Mouse (Mus musculus): ENCODE data around the gene 2310034C09Rik. TPM values are rescaled to one million over a fixed set of nuclear protein-coding genes. Genes with fewer than 3 reads are reported as not detected.
"Not testable (repeated sequence)": the region's sequence is repeated elsewhere in the genome, so short reads cannot be mapped to it uniquely, and the experiment has no call there.

Gene 2310034C09Rik
- not detected in 2 replicates for polyA plus RNA-seq (2012; rRNA removed)

GRCm38 (mm10) chr16:88758547-88758946, at the start of gene 2310034C09Rik:
2310034C09Rik (plus strand) TSS chr16:88758847.
- not testable (repeated sequence) for DNase-seq; H3K27me3 ChIP-seq (replicated peaks; ENCODE audit: control insufficient read depth, insufficient read depth, low read length); H3K36me3 ChIP-seq (ENCODE audit: control insufficient read depth, insufficient read depth, low read length); H3K4me1 ChIP-seq (ENCODE audit: control insufficient read depth, insufficient read depth, low read length); H3K4me3 ChIP-seq (ENCODE audit: insufficient read depth, low read depth, low read length); H3K27ac ChIP-seq (ENCODE audit: insufficient read depth, low read depth, low read length)
- WGBS = 85% methylated on average over 3 of the region's 3 CpGs

DNA sequence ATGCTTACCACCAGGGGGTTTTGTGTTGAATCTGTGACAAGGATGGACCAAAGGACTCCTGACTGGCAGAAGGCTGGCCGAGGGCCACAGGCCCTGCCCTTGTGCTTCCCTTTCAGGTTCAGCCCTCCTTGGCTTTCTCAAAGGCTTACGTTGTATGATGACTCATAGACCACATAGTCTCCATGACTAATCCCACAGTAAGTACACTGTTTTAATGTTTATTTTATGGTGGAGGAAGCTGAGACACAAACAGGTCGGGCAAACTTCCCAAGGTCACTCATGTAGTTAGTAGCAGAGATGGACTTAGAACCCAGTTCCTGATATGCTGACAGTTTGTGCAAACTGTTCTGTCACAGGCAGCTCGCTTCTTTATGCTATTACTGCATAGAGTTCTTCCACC, 47.9 kb upstream of the 2310034C09Rik start:
- no peaks in the 10 kb centered on the region for H3K27me3 ChIP-seq (replicated peaks; ENCODE audit: control insufficient read depth, insufficient read depth, low read length)
- TF ChIP-seq CTCF (conservative IDR thresholded peaks at IDR 0.05; ENCODE audit: insufficient read depth, insufficient read length, low read depth, low read length) = no peak
- no peak for TF ChIP-seq POLR2A (IDR thresholded peaks at IDR 0.05; ENCODE audit: low read depth, low read length)
- no peak for DNase-seq
- WGBS = 64% methylated on average over 4 of the region's 4 CpGs
- no peaks in the 10 kb centered on the region for H3K36me3 ChIP-seq (ENCODE audit: control insufficient read depth, insufficient read depth, low read length)
- H3K4me3 ChIP-seq (ENCODE audit: insufficient read depth, low read depth, low read length) = no peak overlapping the region
- H3K4me1 ChIP-seq (ENCODE audit: control insufficient read depth, insufficient read depth, low read length) = no peaks in the 10 kb centered on the region
- no peak overlapping the region for H3K27ac ChIP-seq (ENCODE audit: insufficient read depth, low read depth, low read length)

DNA sequence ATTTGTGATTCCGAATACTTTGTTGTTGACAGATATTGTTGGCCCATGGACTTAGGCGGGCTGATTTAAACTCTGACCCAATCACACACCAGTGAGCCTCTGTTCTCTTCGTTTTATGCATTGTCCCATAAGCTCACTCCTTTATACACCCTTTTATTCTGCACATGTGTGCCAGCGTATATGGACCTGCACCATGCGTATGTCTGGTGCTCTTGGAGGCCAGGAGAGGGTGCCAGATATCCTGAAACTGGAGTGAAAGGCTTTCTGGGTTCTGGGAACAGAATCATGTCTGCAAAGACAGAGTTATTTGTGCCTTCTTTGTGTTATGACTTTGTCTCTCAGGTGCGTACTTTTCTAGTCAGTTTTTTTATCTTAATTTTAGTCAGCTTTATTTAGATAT, 47.4 kb upstream of the 2310034C09Rik start:
- Histone ChIP-seq H3K36me3 (ENCODE audit: control insufficient read depth, insufficient read depth, low read length) (no peaks in the 10 kb centered on the region), H3K27me3 (replicated peaks; ENCODE audit: control insufficient read depth, insufficient read depth, low read length) (no peaks in the 10 kb centered on the region), H3K27ac (ENCODE audit: insufficient read depth, low read depth, low read length) (no peak overlapping the region), H3K4me1 (ENCODE audit: control insufficient read depth, insufficient read depth, low read length) (no peaks in the 10 kb centered on the region), H3K4me3 (ENCODE audit: insufficient read depth, low read depth, low read length) (no peak overlapping the region)
- DNase-seq = no peak
- WGBS = 83% methylated on average over 6 of the region's 6 CpGs
- TF ChIP-seq CTCF (conservative IDR thresholded peaks at IDR 0.05; ENCODE audit: insufficient read depth, insufficient read length, low read depth, low read length) (peak; percentile 51; the same call in 1 of the 2 replicates), POLR2A (IDR thresholded peaks at IDR 0.05; ENCODE audit: low read depth, low read length) (no peak)

- Histone ChIP-seq H3K4me3 (ENCODE audit: insufficient read depth, low read depth, low read length) (no peak overlapping the region), H3K27me3 (replicated peaks; ENCODE audit: control insufficient read depth, insufficient read depth, low read length) (no peaks in the 10 kb centered on the region), H3K27ac (ENCODE audit: insufficient read depth, low read depth, low read length) (no peak overlapping the region), H3K36me3 (ENCODE audit: control insufficient read depth, insufficient read depth, low read length) (no peaks in the 10 kb centered on the region), H3K4me1 (ENCODE audit: control insufficient read depth, insufficient read depth, low read length) (no peaks in the 10 kb centered on the region)
- no peak for TF ChIP-seq CTCF (conservative IDR thresholded peaks at IDR 0.05; ENCODE audit: insufficient read depth, insufficient read length, low read depth, low read length)
- TF ChIP-seq POLR2A (IDR thresholded peaks at IDR 0.05; ENCODE audit: low read depth, low read length) = no peak
- no peak for DNase-seq
Observed at GRCm38 (mm10) chr16:88716549-88716948, 42.1 kb upstream of the 2310034C09Rik start.

GRCm38 (mm10) chr16:88720031-88720430, 38.6 kb upstream of the 2310034C09Rik start:
- H3K27ac ChIP-seq (ENCODE audit: insufficient read depth, low read depth, low read length) = no peak overlapping the region
- no peak for DNase-seq
- H3K4me3 ChIP-seq (ENCODE audit: insufficient read depth, low read depth, low read length) = no peak overlapping the region
- H3K36me3 ChIP-seq (ENCODE audit: control insufficient read depth, insufficient read depth, low read length) = no peaks in the 10 kb centered on the region
- H3K4me1 ChIP-seq (ENCODE audit: control insufficient read depth, insufficient read depth, low read length) = no peaks in the 10 kb centered on the region
- TF ChIP-seq POLR2A (IDR thresholded peaks at IDR 0.05; ENCODE audit: low read depth, low read length) (no peak), CTCF (conservative IDR thresholded peaks at IDR 0.05; ENCODE audit: insufficient read depth, insufficient read length, low read depth, low read length) (no peak)
- H3K27me3 ChIP-seq (replicated peaks; ENCODE audit: control insufficient read depth, insufficient read depth, low read length) = no peaks in the 10 kb centered on the region
- 28% methylated on average over 1 of the region's 1 CpGs for WGBS

DNA sequence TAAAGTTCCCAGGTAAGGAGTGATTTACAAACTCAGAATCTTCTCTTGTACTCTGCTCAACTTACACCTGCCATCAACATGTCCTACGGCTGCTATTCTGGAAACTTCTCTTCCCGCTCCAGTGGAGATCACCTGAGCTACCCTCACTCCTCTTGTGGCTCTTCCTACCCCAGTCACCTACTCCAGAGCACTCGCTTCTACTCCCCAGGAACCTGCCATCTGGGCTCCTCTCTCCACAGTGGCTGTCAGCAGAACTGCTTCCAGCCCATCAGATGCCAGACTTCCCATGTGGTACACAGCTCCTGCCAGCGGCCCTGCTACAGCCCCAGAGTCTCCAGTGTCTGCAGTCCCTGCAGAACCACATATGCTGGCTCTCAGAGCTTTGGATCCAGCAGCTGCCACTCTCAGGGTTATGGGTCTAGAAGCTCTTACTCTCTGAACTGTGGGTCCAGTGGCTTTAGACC, 29.8 kb upstream of the 2310034C09Rik start, which contains the start of gene Krtap13-1:
TSS of gene Krtap13-1 (plus strand) at position 51 of the 464 bp plus-strand sequence.
- H3K27me3 ChIP-seq (replicated peaks; ENCODE audit: control insufficient read depth, insufficient read depth, low read length) = no peaks in the 10 kb centered on the region
- no peaks in the 10 kb centered on the region for H3K4me1 ChIP-seq (ENCODE audit: control insufficient read depth, insufficient read depth, low read length)
- no peaks in the 10 kb centered on the region for H3K36me3 ChIP-seq (ENCODE audit: control insufficient read depth, insufficient read depth, low read length)
- no peak within 1 kb of the TSS for H3K4me3 ChIP-seq (ENCODE audit: insufficient read depth, low read depth, low read length)
- no peak for DNase-seq
- TF ChIP-seq POLR2A (IDR thresholded peaks at IDR 0.05; ENCODE audit: low read depth, low read length) (no peak), CTCF (conservative IDR thresholded peaks at IDR 0.05; ENCODE audit: insufficient read depth, insufficient read length, low read depth, low read length) (no peak)
- WGBS = 78% methylated on average over 4 of the region's 4 CpGs
- H3K27ac ChIP-seq (ENCODE audit: insufficient read depth, low read depth, low read length) = no peak within 1 kb of the TSS

DNA sequence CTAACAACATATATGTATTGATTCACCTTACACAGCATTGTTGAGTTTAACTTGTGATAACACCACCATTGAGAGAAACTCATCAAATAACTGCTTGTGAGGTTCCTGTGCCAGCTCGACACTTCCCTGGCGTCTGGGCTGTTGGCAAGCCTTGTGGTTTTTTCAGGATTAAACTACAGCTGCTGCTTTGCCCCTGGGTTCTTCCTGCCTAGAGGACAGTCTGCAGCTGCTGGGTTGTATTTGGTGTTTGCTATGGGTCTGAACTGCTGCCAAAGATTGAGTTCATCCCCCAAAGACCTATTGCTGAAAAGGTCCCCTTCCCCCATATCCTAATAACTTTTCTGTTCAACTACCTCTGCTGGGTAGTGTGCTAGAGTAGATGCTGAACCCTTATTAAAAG, 23.3 kb upstream of the 2310034C09Rik start:
- WGBS = 45% methylated on average over 2 of the region's 2 CpGs
- Histone ChIP-seq H3K27me3 (replicated peaks; ENCODE audit: control insufficient read depth, insufficient read depth, low read length) (no peaks in the 10 kb centered on the region), H3K27ac (ENCODE audit: insufficient read depth, low read depth, low read length) (no peak overlapping the region), H3K4me3 (ENCODE audit: insufficient read depth, low read depth, low read length) (no peak overlapping the region), H3K36me3 (ENCODE audit: control insufficient read depth, insufficient read depth, low read length) (no peaks in the 10 kb centered on the region), H3K4me1 (ENCODE audit: control insufficient read depth, insufficient read depth, low read length) (no peaks in the 10 kb centered on the region)
- TF ChIP-seq CTCF (conservative IDR thresholded peaks at IDR 0.05; ENCODE audit: insufficient read depth, insufficient read length, low read depth, low read length) = no peak
- no peak for TF ChIP-seq POLR2A (IDR thresholded peaks at IDR 0.05; ENCODE audit: low read depth, low read length)
- DNase-seq = no peak
